21 mouse cellular contexts compared by ENCODE assay signal in genomic region chr1:5227866-5228265, GRCm38 (mm10).
DNase-seq lines count a peak whose midpoint lies in the region; ATAC-seq and TF ChIP-seq lines count a peak whose summit lies in the region.
"Had no signal": no experiment of that assay in that cellular context is flagged by ENCODE, and none has a peak within 500 bp of the region (broad histone marks: within the 10 kb centered on the region; RNA-seq: fewer than 3 reads in every experiment).

No protein-coding gene starts in this region.

- DNase-seq in ES-E14 (ENCODE audit: low read depth, low spot score) (peak; percentile 2), ZHBTc4 (ENCODE audit: low read depth, low spot score) (peak; percentile 8)
- no peak for DNase-seq in forebrain, embryonic 11.5 days (ENCODE audit: low spot score)
- DNase-seq: adrenal gland, adult 2 months; adrenal gland, postnatal 10 days; adrenal gland, postnatal 25 days; B cell, adult 2 months; cerebellum, adult 11 months; cerebellum, adult 18-20 months; cerebellum, adult 8-10 months; cerebellum, adult 9-11 months; cerebellum, postnatal 25 days had no signal

- peak; percentile 94 for TF ChIP-seq EP300 in ES-Bruce4 (IDR thresholded peaks at IDR 0.05; ENCODE audit: insufficient read depth, low read depth, low read length)

- no peaks in the 10 kb centered on the region for H3K27me3 ChIP-seq in ES-Bruce4 (ENCODE audit: control insufficient read depth, insufficient read depth, low read length, poor library complexity, severe bottlenecking)
- no peaks in the 10 kb centered on the region for H3K27me3 ChIP-seq in forebrain, embryonic 11.5 days (ENCODE audit: control insufficient read depth, insufficient read depth, low read length)
- H3K27me3 ChIP-seq in heart, embryonic 11.5 days (ENCODE audit: control insufficient read depth, insufficient read depth, low read length): no peaks in the 10 kb centered on the region
- H3K27me3 ChIP-seq: CH12.LX; embryonic facial prominence, embryonic 12.5 days; forebrain, embryonic 12.5 days had no signal

- H3K4me2 ChIP-seq in forebrain, embryonic 11.5 days (ENCODE audit: low read depth, low read length, severe bottlenecking): no peak overlapping the region
- no peak overlapping the region for H3K4me2 ChIP-seq in heart, embryonic 11.5 days
- H3K4me2 ChIP-seq: embryonic facial prominence, embryonic 12.5 days; forebrain, embryonic 12.5 days had no signal

- in situ Hi-C loops in ES-E14 (cut with MboI; ENCODE audit: low sequenced_read_pairs in 2 of 2, unreplicated experiment in 2 of 2): no loop called here

- H3K36me3 ChIP-seq in ES-Bruce4 (ENCODE audit: control insufficient read depth, insufficient read depth, low read length, poor library complexity, severe bottlenecking) (no peaks in the 10 kb centered on the region), ES-E14 (ENCODE audit: control insufficient read depth, insufficient read depth, low read length, poor library complexity, severe bottlenecking) (no peaks in the 10 kb centered on the region; the same call in 1 of the 2 replicates)
- no peaks in the 10 kb centered on the region for H3K36me3 ChIP-seq in forebrain, embryonic 11.5 days (ENCODE audit: control insufficient read depth, insufficient read depth, low read length)
- no peaks in the 10 kb centered on the region for H3K36me3 ChIP-seq in heart, embryonic 11.5 days (ENCODE audit: control insufficient read depth, insufficient read depth, low read length)
- H3K36me3 ChIP-seq: embryonic facial prominence, embryonic 10.5 days; embryonic facial prominence, embryonic 12.5 days; forebrain, embryonic 12.5 days had no signal

- 12% methylated on average over 6 of the region's 6 CpGs for WGBS in forebrain, embryonic 11.5 days
- 36% methylated on average over 6 of the region's 6 CpGs for WGBS in heart, embryonic 11.5 days (ENCODE audit: insufficient replicate concordance)

- no peak for TF ChIP-seq CTCF in ES-Bruce4 (IDR thresholded peaks at IDR 0.05; ENCODE audit: low read depth, low read length)

- no peak overlapping the region for H3K4me3 ChIP-seq in ES-Bruce4 (ENCODE audit: low read depth, low read length)
- no peak overlapping the region for H3K4me3 ChIP-seq in ES-E14 (ENCODE audit: insufficient read depth in 1 of 2, low read depth in 1 of 2, low read length in 2 of 2, poor library complexity in 1 of 2, severe bottlenecking in 1 of 2)
- H3K4me3 ChIP-seq in forebrain, embryonic 11.5 days (ENCODE audit: low read depth, low read length): no peak overlapping the region
- no peak overlapping the region for H3K4me3 ChIP-seq in heart, embryonic 11.5 days (ENCODE audit: low read depth, low read length)
- H3K4me3 ChIP-seq: embryonic facial prominence, embryonic 10.5 days; embryonic facial prominence, embryonic 12.5 days; forebrain, embryonic 12.5 days had no signal

- peaks cover 7% of the 10 kb centered on the region for H3K9me3 ChIP-seq in ES-Bruce4 (replicated peaks; ENCODE audit: control insufficient read depth, insufficient read depth, low read length, poor library complexity, severe bottlenecking)
- no peaks in the 10 kb centered on the region for H3K9me3 ChIP-seq in ES-E14 (ENCODE audit: control insufficient read depth, insufficient read depth, low read depth, low read length)
- H3K9me3 ChIP-seq in forebrain, embryonic 11.5 days (ENCODE audit: control insufficient read depth, low read length): no peaks in the 10 kb centered on the region
- no peaks in the 10 kb centered on the region for H3K9me3 ChIP-seq in heart, embryonic 11.5 days (replicated peaks; ENCODE audit: control insufficient read depth, low read length)
- H3K9me3 ChIP-seq: embryonic facial prominence, embryonic 10.5 days; embryonic facial prominence, embryonic 12.5 days; forebrain, embryonic 12.5 days had no signal

- H3K27ac ChIP-seq in ES-Bruce4 (ENCODE audit: insufficient read depth, low read length) (no peak overlapping the region), ES-E14 (ENCODE audit: insufficient read depth, low read depth, low read length, poor library complexity, severe bottlenecking) (no peak overlapping the region)
- no peak overlapping the region for H3K27ac ChIP-seq in forebrain, embryonic 11.5 days (ENCODE audit: low read depth, low read length)
- H3K27ac ChIP-seq in heart, embryonic 11.5 days (ENCODE audit: low read depth, low read length): no peak overlapping the region
- H3K27ac ChIP-seq: embryonic facial prominence, embryonic 10.5 days; embryonic facial prominence, embryonic 12.5 days; forebrain, embryonic 12.5 days had no signal

- no peak for ATAC-seq in forebrain, embryonic 11.5 days (replicated peaks; ENCODE audit: low FRiP score)
- ATAC-seq in heart, embryonic 11.5 days (replicated peaks; ENCODE audit: insufficient number of reproducible peaks, low FRiP score, low TSS enrichment): no peak
- ATAC-seq: CD4-positive, CD25-positive, alpha-beta regulatory T cell, adult 4 months; forebrain, embryonic 14.5 days; forebrain, embryonic 16.5 days had no signal

- H3K9ac ChIP-seq in ES-Bruce4 (ENCODE audit: low read depth, poor library complexity, severe bottlenecking): no peak overlapping the region
- no peak overlapping the region for H3K9ac ChIP-seq in ES-E14 (ENCODE audit: insufficient read depth, low read depth, low read length, poor library complexity, severe bottlenecking)
- no peak overlapping the region for H3K9ac ChIP-seq in forebrain, embryonic 11.5 days (ENCODE audit: low read length)
- no peak overlapping the region for H3K9ac ChIP-seq in heart, embryonic 11.5 days (ENCODE audit: low read depth, low read length)
- H3K9ac ChIP-seq: embryonic facial prominence, embryonic 12.5 days; forebrain, embryonic 12.5 days had no signal

- H3K4me1 ChIP-seq in ES-Bruce4 (ENCODE audit: control insufficient read depth, insufficient read depth, low read length) (peaks cover 2% of the 10 kb centered on the region), ES-E14 (ENCODE audit: control insufficient read depth in 2 of 2, insufficient read depth in 2 of 2, low read length in 2 of 2, poor library complexity in 1 of 2) (peaks cover 8 to 11% of the 10 kb centered on the region in 2 experiments; a peak in 3 of 4 replicates)
- H3K4me1 ChIP-seq in forebrain, embryonic 11.5 days (replicated peaks; ENCODE audit: control insufficient read depth, insufficient read depth, low read length): no peaks in the 10 kb centered on the region; the same call in 1 of the 2 replicates
- H3K4me1 ChIP-seq in heart, embryonic 11.5 days (ENCODE audit: control insufficient read depth, insufficient read depth, low read length): no peaks in the 10 kb centered on the region
- H3K4me1 ChIP-seq: embryonic facial prominence, embryonic 12.5 days had no signal

- no peak for TF ChIP-seq POLR2A in ES-Bruce4 (IDR thresholded peaks at IDR 0.05; ENCODE audit: insufficient read depth, low read length)

TF ChIP-seq in ES-E14, 5 proteins besides CTCF, POLR2A, EP300 and RAD21:
- no peak for TF ChIP-seq ZNF384 (IDR thresholded peaks at IDR 0.05; ENCODE audit: low read depth, low read length)
- TF ChIP-seq HCFC1 (IDR thresholded peaks at IDR 0.05; ENCODE audit: borderline replicate concordance, insufficient read depth, low read length): no peak
- no peak for TF ChIP-seq MAFK (IDR thresholded peaks at IDR 0.05; ENCODE audit: insufficient read depth, low read depth, low read length)
- TF ChIP-seq ZC3H11A (IDR thresholded peaks at IDR 0.05; ENCODE audit: borderline replicate concordance, low read depth, low read length): no peak
- TF ChIP-seq CHD2 (IDR thresholded peaks at IDR 0.05; ENCODE audit: low read depth, low read length): no peak
TF ChIP-seq in ES-E14: peak in this region for 0.
